Mouse (Mus musculus) spleen, adult 10 weeks (tissue): ENCODE measurements around the gene Polr3a. TPM values are rescaled to one million over a fixed set of nuclear protein-coding genes. Genes with fewer than 3 reads are reported as not detected.

Experiments used
- polyA plus RNA-seq: library from polyadenylated mRNA; stranded (reverse); fragments of 350-450 nt; fragmentation: Illumina TruSeq; extraction: RNeasy Lipid Tissue Mini Kit (QIAGEN cat#74804); gene quantifications from one replicate; pipeline ENCODE4 v1.2.3, GENCODE M21; 2015; ENCODE audit warnings: low replicate concordance; ENCODE audit not compliant: insufficient read depth

The Polr3a gene
- polyA plus RNA-seq, result 25.4 TPM

DNA sequence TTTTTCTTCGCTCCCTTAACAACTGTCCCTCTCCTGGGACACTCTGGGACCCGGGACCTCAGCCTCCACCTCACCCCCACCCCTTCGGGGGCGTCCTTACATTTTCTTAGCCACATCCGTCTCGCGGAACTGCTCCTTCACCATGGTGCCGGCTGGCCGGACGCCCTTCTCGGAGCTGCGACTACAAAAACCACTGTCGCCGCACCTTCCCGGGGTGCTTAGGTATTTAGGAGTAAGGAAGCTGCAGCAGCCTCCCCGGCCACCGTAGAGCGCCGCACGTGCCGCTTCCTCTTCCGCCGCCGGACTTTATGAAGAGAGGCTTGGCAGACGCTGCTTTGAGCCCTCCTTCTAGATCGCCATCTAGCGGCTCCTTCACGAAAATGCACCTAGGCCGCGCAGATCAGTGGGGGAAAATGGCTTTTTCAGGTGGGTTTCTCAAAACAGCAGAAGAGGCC, at the start of gene Polr3a, which contains the start of gene Rps24:
Polr3a (minus strand) TSS at position 286 of the 455 bp plus-strand sequence.
Rps24 (plus strand) TSS at position 353 of the 455 bp plus-strand sequence.

Other genes with a start within 250 kb of the Polr3a start
- 5.2 TPM for gene Dlg5, start 241.1 kb downstream of the Polr3a start, polyA plus RNA-seq
- not detected for gene E330034G19Rik, start 193.8 kb downstream of the Polr3a start, polyA plus RNA-seq
- gene Rps24, start 67 bp upstream of the Polr3a start, polyA plus RNA-seq, result 13,124 TPM